Mouse (Mus musculus): ENCODE results near the gene Sh3d19. TPM values are rescaled to one million over a fixed set of nuclear protein-coding genes. Genes with fewer than 3 reads are reported as not detected.
A peak's percentile ranks its signal among the peaks of the same experiment; 100 is the strongest.

The Sh3d19 gene
- polyA plus RNA-seq, 1 experiment from 2014 or later, result 11.3 TPM

DNA sequence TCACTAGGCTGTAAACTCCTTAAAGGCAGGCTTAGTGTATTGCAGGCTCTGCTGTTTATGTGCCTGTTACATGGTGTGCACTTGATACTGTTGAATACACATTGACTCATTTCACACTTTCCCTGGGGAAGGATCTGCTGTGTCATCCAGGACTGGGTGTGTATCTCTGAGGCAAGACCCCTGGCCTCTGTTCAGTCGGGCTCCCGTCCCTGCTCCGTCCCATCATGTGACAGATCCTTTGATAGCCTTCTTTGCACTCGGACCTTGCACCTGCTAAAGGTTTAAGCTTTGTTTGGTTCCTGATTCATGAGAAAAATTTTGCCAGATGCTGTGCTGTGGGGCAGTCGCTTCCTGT is 20.9 kb downstream of the Sh3d19 start:
- H3K27me3 ChIP-seq (ENCODE audit: control insufficient read depth, insufficient read depth, low read length), result no peaks in the 10 kb centered on the region
- no peak overlapping the region for H3K4me2 ChIP-seq (ENCODE audit: low read depth, low read length)
- H3K9ac ChIP-seq (ENCODE audit: low read length), result no peak overlapping the region
- no peak for ATAC-seq (replicated peaks; ENCODE audit: extremely low read depth, insufficient read depth, low FRiP score)
- no peaks in the 10 kb centered on the region for H3K9me3 ChIP-seq (replicated peaks; ENCODE audit: control insufficient read depth, low read length)
- H3K27ac ChIP-seq (ENCODE audit: low read length), result no peak overlapping the region
- H3K4me1 ChIP-seq (ENCODE audit: control insufficient read depth, insufficient read depth, low read length), result peaks cover 11% of the 10 kb centered on the region
- no peak overlapping the region for H3K4me3 ChIP-seq (ENCODE audit: low read length)
- WGBS, result 50% methylated on average over 5 of the region's 5 CpGs
- H3K36me3 ChIP-seq (ENCODE audit: control insufficient read depth, insufficient read depth), result no peaks in the 10 kb centered on the region

- H3K27me3 ChIP-seq (ENCODE audit: control insufficient read depth, insufficient read depth, low read length), result no peaks in the 10 kb centered on the region
- ATAC-seq (replicated peaks; ENCODE audit: extremely low read depth, insufficient read depth, low FRiP score), result peak; percentile 81
- peak overlapping the region; percentile 27; the same call in 1 of the 2 replicates for H3K4me3 ChIP-seq (ENCODE audit: low read length)
- peaks cover 11% of the 10 kb centered on the region for H3K4me1 ChIP-seq (ENCODE audit: control insufficient read depth, insufficient read depth, low read length)
- H3K4me2 ChIP-seq (ENCODE audit: low read depth, low read length), result peak overlapping the region; percentile 49
- no peak overlapping the region; the same call in 1 of the 2 replicates for H3K9ac ChIP-seq (ENCODE audit: low read length)
- no peaks in the 10 kb centered on the region for H3K36me3 ChIP-seq (ENCODE audit: control insufficient read depth, insufficient read depth)
- H3K9me3 ChIP-seq (replicated peaks; ENCODE audit: control insufficient read depth, low read length), result no peaks in the 10 kb centered on the region
- peak overlapping the region; percentile 28 for H3K27ac ChIP-seq (ENCODE audit: low read length)
- WGBS, result 28% methylated on average over 11 of the region's 11 CpGs
Observed at GRCm38 (mm10) chr3:85993744-85994143, 22.8 kb downstream of the Sh3d19 start.

GRCm38 (mm10) chr3:85994645-85995044 is 23.7 kb downstream of the Sh3d19 start:
- H3K9ac ChIP-seq (ENCODE audit: low read length), result no peak overlapping the region
- WGBS, result 87% methylated on average over 4 of the region's 4 CpGs
- H3K4me1 ChIP-seq (ENCODE audit: control insufficient read depth, insufficient read depth, low read length), result peaks cover 11% of the 10 kb centered on the region
- no peaks in the 10 kb centered on the region for H3K9me3 ChIP-seq (replicated peaks; ENCODE audit: control insufficient read depth, low read length)
- no peak overlapping the region for H3K4me3 ChIP-seq (ENCODE audit: low read length)
- H3K4me2 ChIP-seq (ENCODE audit: low read depth, low read length), result no peak overlapping the region
- no peaks in the 10 kb centered on the region for H3K27me3 ChIP-seq (ENCODE audit: control insufficient read depth, insufficient read depth, low read length)
- H3K36me3 ChIP-seq (ENCODE audit: control insufficient read depth, insufficient read depth), result no peaks in the 10 kb centered on the region
- no peak for ATAC-seq (replicated peaks; ENCODE audit: extremely low read depth, insufficient read depth, low FRiP score)
- H3K27ac ChIP-seq (ENCODE audit: low read length), result no peak overlapping the region

DNA sequence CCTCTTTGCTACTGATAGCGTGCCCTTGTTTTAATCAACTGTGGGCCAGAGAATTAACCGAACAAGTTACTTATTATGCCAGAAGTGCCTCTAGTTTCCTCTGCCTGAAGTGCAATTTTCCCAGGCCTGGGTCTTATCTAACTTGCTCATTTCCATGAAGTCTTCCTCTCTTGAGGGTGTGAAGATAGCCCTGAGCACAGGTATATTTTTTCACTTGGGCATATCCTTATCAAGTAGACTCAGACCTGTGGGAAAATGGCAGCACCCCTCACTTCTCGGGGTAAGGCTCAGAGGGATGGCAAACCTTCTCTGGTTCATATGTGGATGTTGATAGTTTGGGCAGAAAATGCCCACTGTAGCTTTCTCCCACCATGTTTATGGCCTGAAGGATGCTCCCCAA is 30.4 kb downstream of the Sh3d19 start:
- H3K9ac ChIP-seq (ENCODE audit: low read length), result no peak overlapping the region
- H3K36me3 ChIP-seq (ENCODE audit: control insufficient read depth, insufficient read depth), result no peaks in the 10 kb centered on the region
- H3K4me1 ChIP-seq (ENCODE audit: control insufficient read depth, insufficient read depth, low read length), result no peaks in the 10 kb centered on the region
- no peak overlapping the region for H3K27ac ChIP-seq (ENCODE audit: low read length)
- H3K4me2 ChIP-seq (ENCODE audit: low read depth, low read length), result no peak overlapping the region
- no peaks in the 10 kb centered on the region for H3K27me3 ChIP-seq (ENCODE audit: control insufficient read depth, insufficient read depth, low read length)
- H3K4me3 ChIP-seq (ENCODE audit: low read length), result no peak overlapping the region
- no peak for ATAC-seq (replicated peaks; ENCODE audit: extremely low read depth, insufficient read depth, low FRiP score)
- WGBS, result 84% methylated on average over 3 of the region's 3 CpGs
- H3K9me3 ChIP-seq (replicated peaks; ENCODE audit: control insufficient read depth, low read length), result peaks cover 2% of the 10 kb centered on the region; the same call in 1 of the 2 replicates

DNA sequence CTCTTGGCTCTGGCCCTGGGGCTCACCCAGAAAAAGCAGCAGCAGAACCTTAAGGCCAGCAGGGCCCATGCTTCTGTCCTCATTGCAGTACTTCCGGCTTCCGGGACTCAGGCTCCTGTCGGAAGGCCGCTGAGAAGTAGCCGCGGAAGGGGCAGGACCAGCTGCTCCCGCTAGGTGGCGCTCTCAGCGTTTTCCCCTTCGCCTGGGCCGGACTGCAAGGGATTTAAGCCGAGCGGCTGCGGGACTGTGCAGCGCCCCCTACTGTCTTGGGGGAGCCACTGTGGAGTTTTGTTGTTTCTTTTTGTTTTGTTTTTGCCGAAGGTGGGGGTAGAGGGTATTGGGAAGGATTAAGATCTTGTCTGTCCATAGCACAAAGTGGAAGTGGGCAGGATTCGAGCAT is 31.5 kb downstream of the Sh3d19 start, which contains the start of gene Prss48:
Prss48 (minus strand) TSS at position 69 of the 400 bp plus-strand sequence.
- Histone ChIP-seq H3K9ac (ENCODE audit: low read length) (no peak within 1 kb of the TSS), H3K36me3 (ENCODE audit: control insufficient read depth, insufficient read depth) (no peaks in the 10 kb centered on the region), H3K4me2 (ENCODE audit: low read depth, low read length) (no peak within 1 kb of the TSS), H3K27me3 (ENCODE audit: control insufficient read depth, insufficient read depth, low read length) (no peaks in the 10 kb centered on the region), H3K9me3 (replicated peaks; ENCODE audit: control insufficient read depth, low read length) (peaks cover 2% of the 10 kb centered on the region; the same call in 1 of the 2 replicates), H3K4me1 (ENCODE audit: control insufficient read depth, insufficient read depth, low read length) (no peaks in the 10 kb centered on the region), H3K27ac (ENCODE audit: low read length) (no peak within 1 kb of the TSS), H3K4me3 (ENCODE audit: low read length) (no peak within 1 kb of the TSS)
- 74% methylated on average over 17 of the region's 17 CpGs for WGBS
- no peak for ATAC-seq (replicated peaks; ENCODE audit: extremely low read depth, insufficient read depth, low FRiP score)

GRCm38 (mm10) chr3:86002940-86003339 is 32.0 kb downstream of the Sh3d19 start:
- Histone ChIP-seq H3K27me3 (ENCODE audit: control insufficient read depth, insufficient read depth, low read length) (no peaks in the 10 kb centered on the region), H3K9ac (ENCODE audit: low read length) (no peak overlapping the region), H3K4me3 (ENCODE audit: low read length) (no peak overlapping the region), H3K9me3 (replicated peaks; ENCODE audit: control insufficient read depth, low read length) (peaks cover 2% of the 10 kb centered on the region; the same call in 1 of the 2 replicates), H3K4me2 (ENCODE audit: low read depth, low read length) (no peak overlapping the region), H3K27ac (ENCODE audit: low read length) (no peak overlapping the region), H3K36me3 (ENCODE audit: control insufficient read depth, insufficient read depth) (no peaks in the 10 kb centered on the region), H3K4me1 (ENCODE audit: control insufficient read depth, insufficient read depth, low read length) (no peaks in the 10 kb centered on the region)
- no peak for ATAC-seq (replicated peaks; ENCODE audit: extremely low read depth, insufficient read depth, low FRiP score)
- WGBS, result 72% methylated on average over 5 of the region's 5 CpGs

DNA sequence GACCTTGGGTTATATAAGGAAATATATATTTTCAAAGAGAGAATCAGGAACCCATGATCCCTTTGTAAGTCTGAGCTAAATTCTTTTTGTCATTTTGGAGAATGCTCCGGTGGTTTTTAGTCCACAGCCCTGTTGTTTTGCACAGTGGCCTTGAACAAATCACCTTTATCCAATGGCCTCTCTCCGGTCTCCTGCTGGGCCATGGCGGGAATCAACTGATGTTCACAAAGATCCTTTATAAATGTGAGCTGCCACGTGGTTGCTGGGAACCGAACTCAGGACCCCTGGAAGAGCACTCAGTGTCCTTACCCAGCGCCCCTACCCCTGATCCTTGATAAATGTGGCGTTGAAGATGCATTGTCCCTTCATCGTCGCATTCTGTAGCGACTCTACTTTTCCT is 33.8 kb downstream of the Sh3d19 start:
- Histone ChIP-seq H3K4me3 (ENCODE audit: low read length) (no peak overlapping the region), H3K9me3 (replicated peaks; ENCODE audit: control insufficient read depth, low read length) (peaks cover 2% of the 10 kb centered on the region), H3K27ac (ENCODE audit: low read length) (no peak overlapping the region), H3K36me3 (ENCODE audit: control insufficient read depth, insufficient read depth) (0 out of 2 replicates have a peak, but pooled peaks cover 4% of the 10 kb centered on the region), H3K4me2 (ENCODE audit: low read depth, low read length) (no peak overlapping the region), H3K4me1 (ENCODE audit: control insufficient read depth, insufficient read depth, low read length) (no peaks in the 10 kb centered on the region), H3K27me3 (ENCODE audit: control insufficient read depth, insufficient read depth, low read length) (no peaks in the 10 kb centered on the region), H3K9ac (ENCODE audit: low read length) (no peak overlapping the region)
- no peak for ATAC-seq (replicated peaks; ENCODE audit: extremely low read depth, insufficient read depth, low FRiP score)
- 89% methylated on average over 10 of the region's 10 CpGs for WGBS

GRCm38 (mm10) chr3:86010618-86011017 is 39.7 kb downstream of the Sh3d19 start:
- H3K9me3 ChIP-seq (replicated peaks; ENCODE audit: control insufficient read depth, low read length), result no peaks in the 10 kb centered on the region; the same call in 1 of the 2 replicates
- H3K27me3 ChIP-seq (ENCODE audit: control insufficient read depth, insufficient read depth, low read length), result peaks cover 4% of the 10 kb centered on the region; the same call in 1 of the 2 replicates
- H3K4me2 ChIP-seq (ENCODE audit: low read depth, low read length), result no peak overlapping the region
- ATAC-seq (replicated peaks; ENCODE audit: extremely low read depth, insufficient read depth, low FRiP score), result no peak
- 73% methylated on average over 3 of the region's 3 CpGs for WGBS
- H3K36me3 ChIP-seq (ENCODE audit: control insufficient read depth, insufficient read depth), result 0 out of 2 replicates have a peak, but pooled peaks cover 4% of the 10 kb centered on the region
- no peak overlapping the region for H3K27ac ChIP-seq (ENCODE audit: low read length)
- H3K4me1 ChIP-seq (ENCODE audit: control insufficient read depth, insufficient read depth, low read length), result 0 out of 2 replicates have a peak, but pooled peaks cover 2% of the 10 kb centered on the region
- H3K9ac ChIP-seq (ENCODE audit: low read length), result no peak overlapping the region
- H3K4me3 ChIP-seq (ENCODE audit: low read length), result no peak overlapping the region

- Histone ChIP-seq H3K36me3 (ENCODE audit: control insufficient read depth, insufficient read depth) (0 out of 2 replicates have a peak, but pooled peaks cover 4% of the 10 kb centered on the region), H3K27me3 (ENCODE audit: control insufficient read depth, insufficient read depth, low read length) (peaks cover 5% of the 10 kb centered on the region; the same call in 1 of the 2 replicates), H3K4me1 (ENCODE audit: control insufficient read depth, insufficient read depth, low read length) (0 out of 2 replicates have a peak, but pooled peaks cover 2% of the 10 kb centered on the region), H3K9ac (ENCODE audit: low read length) (no peak overlapping the region), H3K4me3 (ENCODE audit: low read length) (no peak overlapping the region), H3K9me3 (replicated peaks; ENCODE audit: control insufficient read depth, low read length) (no peaks in the 10 kb centered on the region; the same call in 1 of the 2 replicates), H3K27ac (ENCODE audit: low read length) (no peak overlapping the region), H3K4me2 (ENCODE audit: low read depth, low read length) (no peak overlapping the region)
- WGBS, result 43% methylated on average over 6 of the region's 6 CpGs
- ATAC-seq (replicated peaks; ENCODE audit: extremely low read depth, insufficient read depth, low FRiP score), result no peak
Observed at GRCm38 (mm10) chr3:86011373-86011772, 40.5 kb downstream of the Sh3d19 start.

Measured in heart, embryonic 16.5 days (tissue).